Mouse (Mus musculus) bone marrow macrophage, adult 2 months (primary cell): ENCODE results near the gene Neurl1a. TPM values are rescaled to one million over a fixed set of nuclear protein-coding genes. Genes with fewer than 3 reads are reported as not detected.

ENCODE experiments used
- H3K27ac ChIP-seq: 2 replicates; pipeline ENCODE4 v1.5.1; 2012; ENCODE audit warnings: low read depth, low read length; ENCODE audit not compliant: insufficient read depth
- H3K4me1 ChIP-seq: 2 replicates; pipeline ENCODE4 v1.6.1; 2012; ENCODE audit warnings: low read length; ENCODE audit not compliant: control insufficient read depth, insufficient read depth
- H3K4me3 ChIP-seq: 2 replicates; pipeline ENCODE4 v1.5.1; 2012; ENCODE audit warnings: mild to moderate bottlenecking, low read length, moderate library complexity; ENCODE audit not compliant: insufficient read depth
- CTCF ChIP-seq: IDR thresholded peaks from 2 replicates; pipeline ENCODE4 v1.5.1; 2012; ENCODE audit warnings: low read depth, mild to moderate bottlenecking, low read length, moderate library complexity
- POLR2A ChIP-seq: IDR thresholded peaks from 2 replicates; pipeline ENCODE4 v1.6.1; 2012; ENCODE audit warnings: mild to moderate bottlenecking, low read depth, low read length, borderline replicate concordance
- polyA plus RNA-seq: library from polyadenylated mRNA; stranded (reverse); fragments of >200 nt; gene quantifications from 2 replicates; pipeline ENCODE4 v1.2.4, GENCODE M21; 2012; ENCODE audit not compliant: missing spikeins, insufficient read depth, insufficient read length

The Neurl1a gene
- polyA plus RNA-seq, 1 experiment, result 2.9 TPM

- TF ChIP-seq CTCF (no peak), POLR2A (no peak)
- H3K27ac ChIP-seq, result no peak overlapping the region
- H3K4me3 ChIP-seq, result no peak overlapping the region
Measured at GRCm38 (mm10) chr19:47240076-47240475, 61.5 kb downstream of the Neurl1a start.

DNA sequence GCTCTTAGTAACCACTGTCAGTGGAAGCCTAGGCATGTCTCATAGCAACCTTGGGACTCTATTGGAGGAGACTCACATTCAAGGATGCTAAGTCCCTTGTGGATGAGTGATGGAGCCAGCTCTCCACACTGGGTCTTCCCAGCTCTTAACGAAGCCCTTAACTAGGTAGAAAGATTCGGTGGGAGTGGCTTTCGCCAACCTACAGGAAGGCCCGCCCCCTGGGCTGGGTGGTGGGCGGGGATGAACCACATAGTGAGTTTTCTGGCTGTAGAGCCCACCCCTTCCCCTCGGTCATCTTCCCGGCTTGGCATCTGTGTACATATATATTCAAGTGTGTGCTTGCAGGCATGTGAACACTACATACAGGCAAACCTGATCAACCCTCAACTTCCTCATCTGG is 62.3 kb downstream of the Neurl1a start:
- H3K27ac ChIP-seq, result no peak overlapping the region
- no peak for TF ChIP-seq CTCF
- no peak for TF ChIP-seq POLR2A
- H3K4me1 ChIP-seq, result peaks cover 12% of the 10 kb centered on the region
- H3K4me3 ChIP-seq, result no peak overlapping the region

More at GRCm38 (mm10) chr19:47240076-47240475, 61.5 kb downstream of the Neurl1a start:
- H3K4me1 ChIP-seq, result peaks cover 12% of the 10 kb centered on the region

- Histone ChIP-seq H3K4me3 (no peak overlapping the region), H3K4me1 (peaks cover 12% of the 10 kb centered on the region), H3K27ac (no peak overlapping the region)
- TF ChIP-seq POLR2A (no peak), CTCF (no peak)
Measured at GRCm38 (mm10) chr19:47242227-47242626, 63.6 kb downstream of the Neurl1a start.

- no peak for TF ChIP-seq CTCF
- TF ChIP-seq POLR2A, result no peak
- Histone ChIP-seq H3K27ac (no peak overlapping the region), H3K4me3 (no peak overlapping the region), H3K4me1 (peaks cover 12% of the 10 kb centered on the region)
Measured at GRCm38 (mm10) chr19:47245512-47245911, 66.9 kb downstream of the Neurl1a start.

DNA sequence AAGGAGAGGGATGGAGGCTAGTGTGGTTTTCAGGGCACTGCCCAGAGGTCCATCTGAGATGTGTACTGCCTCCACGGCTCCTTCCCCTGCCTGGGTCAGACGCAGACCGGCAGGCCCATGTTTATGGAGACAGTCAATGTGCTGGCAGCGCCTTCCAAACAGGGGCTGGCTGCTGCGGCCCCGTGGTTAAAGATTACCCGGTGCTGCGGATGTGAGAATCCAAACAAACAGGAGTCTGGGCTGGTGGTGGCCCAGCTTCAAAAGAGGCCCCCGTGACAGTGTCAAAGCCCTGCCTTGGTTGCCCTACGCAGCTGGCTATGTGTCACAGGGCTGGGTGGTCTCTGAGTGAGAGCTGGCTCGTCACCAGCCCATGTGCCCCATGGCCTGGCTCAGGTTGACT is 69.2 kb downstream of the Neurl1a start:
- Histone ChIP-seq H3K4me3 (no peak overlapping the region), H3K27ac (no peak overlapping the region), H3K4me1 (no peaks in the 10 kb centered on the region)
- TF ChIP-seq POLR2A (no peak), CTCF (no peak)

DNA sequence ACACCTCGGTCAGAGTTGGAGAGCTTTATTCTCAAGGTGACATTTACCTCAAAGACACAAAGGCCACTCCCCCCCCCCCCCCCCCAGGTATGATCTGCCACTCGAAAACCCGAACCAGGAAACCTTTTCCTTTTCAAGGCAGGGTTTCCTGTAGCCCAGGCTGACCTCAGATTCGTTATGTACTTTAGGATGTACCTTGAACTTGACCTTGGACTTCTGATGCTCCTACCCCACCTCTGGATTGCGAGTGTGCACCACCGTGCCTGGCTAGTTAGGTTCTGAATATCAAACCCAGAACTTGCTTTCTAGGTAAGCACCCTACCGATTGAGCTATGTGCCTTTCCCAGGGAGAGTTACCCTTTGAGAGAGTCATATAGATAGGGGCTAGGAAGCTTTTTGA is 69.7 kb downstream of the Neurl1a start:
- H3K4me3 ChIP-seq, result no peak overlapping the region
- no peaks in the 10 kb centered on the region for H3K4me1 ChIP-seq
- no peak for TF ChIP-seq CTCF
- TF ChIP-seq POLR2A, result no peak
- no peak overlapping the region for H3K27ac ChIP-seq

DNA sequence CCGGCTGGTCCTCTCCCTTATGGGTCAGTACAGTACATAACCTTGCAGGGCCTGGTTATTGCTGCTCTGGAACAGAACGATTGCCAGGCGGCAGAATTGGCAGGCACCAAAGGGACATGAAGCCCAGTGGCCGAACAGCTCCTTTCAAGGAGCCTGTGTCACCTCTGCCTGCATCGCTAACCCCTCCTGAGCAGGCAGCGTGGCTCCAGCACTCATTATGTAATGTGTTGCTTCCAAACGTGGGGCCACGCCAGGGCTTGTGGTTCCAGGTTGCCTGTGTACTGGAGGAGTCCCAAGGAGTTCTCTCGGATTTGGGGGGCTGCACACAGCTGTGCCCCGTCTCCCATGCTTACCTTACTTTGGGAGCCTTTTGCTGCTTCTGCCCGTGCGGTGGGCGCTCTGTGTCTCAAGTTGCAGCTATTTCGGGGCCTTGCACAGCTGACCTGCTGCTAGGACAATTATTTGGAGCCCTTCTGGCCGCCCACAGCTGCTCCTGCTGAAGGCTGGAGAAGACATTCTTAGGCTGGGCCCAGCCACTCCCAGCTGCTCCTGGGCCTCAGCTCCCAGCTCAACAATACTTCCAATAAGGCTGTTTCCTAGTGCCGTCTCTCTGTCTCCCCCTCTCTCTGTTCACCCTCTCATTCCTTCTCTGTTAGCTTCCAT is 70.4 kb downstream of the Neurl1a start:
- no peak overlapping the region for H3K27ac ChIP-seq
- TF ChIP-seq POLR2A (no peak), CTCF (no peak)
- H3K4me3 ChIP-seq, result no peak overlapping the region
- H3K4me1 ChIP-seq, result no peaks in the 10 kb centered on the region

DNA sequence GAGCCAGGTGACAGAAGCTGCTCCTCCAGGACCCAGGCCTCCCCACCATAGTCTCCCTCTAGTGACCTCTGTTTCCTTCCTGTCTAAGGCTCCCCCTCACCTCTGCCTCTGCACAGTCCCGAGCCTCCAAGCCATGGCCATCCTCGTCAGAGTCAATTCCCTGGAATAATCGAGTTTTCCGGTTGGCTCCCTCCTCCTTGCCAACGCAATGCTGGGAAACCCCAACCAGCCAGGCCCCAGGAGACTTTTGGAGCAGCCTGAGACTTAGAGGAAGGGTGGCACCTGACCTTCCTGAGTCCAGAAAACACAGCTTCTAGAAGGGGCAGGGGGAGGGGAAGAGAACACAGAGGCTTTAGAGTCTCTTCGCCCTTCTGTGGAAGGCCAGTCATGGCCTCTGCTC is 72.3 kb downstream of the Neurl1a start:
- no peak overlapping the region for H3K4me3 ChIP-seq
- no peak for TF ChIP-seq CTCF
- H3K27ac ChIP-seq, result no peak overlapping the region
- peaks cover 5% of the 10 kb centered on the region for H3K4me1 ChIP-seq

- no peak overlapping the region for H3K27ac ChIP-seq
- TF ChIP-seq POLR2A (no peak), CTCF (no peak)
- H3K4me1 ChIP-seq, result peaks cover 9% of the 10 kb centered on the region
- no peak overlapping the region for H3K4me3 ChIP-seq
Measured at GRCm38 (mm10) chr19:47253053-47253628, 74.5 kb downstream of the Neurl1a start.

GRCm38 (mm10) chr19:47255036-47255435 is 76.4 kb downstream of the Neurl1a start:
- no peak for TF ChIP-seq CTCF
- TF ChIP-seq POLR2A, result no peak
- Histone ChIP-seq H3K4me3 (no peak overlapping the region), H3K4me1 (peaks cover 9% of the 10 kb centered on the region), H3K27ac (no peak overlapping the region)
